Comparison of ENCODE assay signal across 8 mouse cellular contexts in genomic region chr13:73763439-73764255, GRCm38 (mm10). TPM values are rescaled to one million over a fixed set of nuclear protein-coding genes. Genes with fewer than 3 reads are reported as not detected.
A peak's percentile ranks its signal among the peaks of the same experiment; 100 is the strongest.
DNase-seq lines count a peak whose midpoint lies in the region; ATAC-seq lines count a peak whose summit lies in the region.

No protein-coding gene starts in this region.

- DNase-seq in Muller cell, postnatal 12 days (ENCODE audit: inconsistent ontology term) = peak; percentile 94
- peak; percentile 76 for DNase-seq in c-Kit-positive CD71-positive TER-119-negative erythroid progenitor cells, embryonic 14.5 days (ENCODE audit: low read depth)
- peak; percentile 8 to 10 for DNase-seq in frontal cortex, postnatal 36 days (ENCODE audit: low spot score in 2 of 2)
- DNase-seq in hindbrain, embryonic 14.5 days (ENCODE audit: low spot score) = peak; percentile 72
- peak; percentile 7 to 88 for DNase-seq in left cerebral cortex, postnatal 10 days (ENCODE audit: extremely low spot score in 1 of 2, low spot score in 2 of 2)
- DNase-seq in right cerebral cortex, postnatal 14 days = peak; percentile 50
- DNase-seq in urinary bladder, postnatal 36 days (ENCODE audit: low spot score in 2 of 2) = peak; percentile 92

- H3K4me3 ChIP-seq in hindbrain, embryonic 14.5 days (replicated peaks; ENCODE audit: low read length) = peak overlapping the region; percentile 46

- intact Hi-C loops in left cerebral cortex, postnatal 10 days (cut with DNase I) = no loop called here

- H3K27me3 ChIP-seq in hindbrain, embryonic 14.5 days (ENCODE audit: control insufficient read depth, insufficient read depth, low read length) = no peaks in the 10 kb centered on the region

- no peaks in the 10 kb centered on the region for H3K9me3 ChIP-seq in hindbrain, embryonic 14.5 days (ENCODE audit: control insufficient read depth, low read length)

- peak; percentile 83 for ATAC-seq in hindbrain, embryonic 14.5 days (ENCODE audit: low FRiP score)
- ATAC-seq in megakaryocyte progenitor cell, adult 5-6 weeks (replicated peaks; ENCODE audit: poor library complexity) = peak; percentile 84

- H3K4me2 ChIP-seq in hindbrain, embryonic 14.5 days (replicated peaks) = peak overlapping the region; percentile 84

- 0% methylated on average over 69 of the region's 70 CpGs for WGBS in hindbrain, embryonic 14.5 days

- no peak overlapping the region for H3K27ac ChIP-seq in hindbrain, embryonic 14.5 days

- H3K4me1 ChIP-seq in hindbrain, embryonic 14.5 days (replicated peaks; ENCODE audit: control insufficient read depth, insufficient read depth, low read length) = peaks cover 19% of the 10 kb centered on the region; the same call in 1 of the 2 replicates

- H3K36me3 ChIP-seq in hindbrain, embryonic 14.5 days (replicated peaks; ENCODE audit: control insufficient read depth, insufficient read depth) = no peaks in the 10 kb centered on the region

- H3K9ac ChIP-seq in hindbrain, embryonic 14.5 days = peak overlapping the region; percentile 66

RNA-seq across cellular contexts. Expression of gene Slc12a7, which starts 30.8 kb away (rescaled TPM):
- polyA plus RNA-seq in hindbrain, embryonic 14.5 days (2014; fragmentation: Nextera tagmentation; extraction: Ambion mirVana) = 10.5 and 10.6 TPM in 2 replicates
- 1 to 10 TPM; 6.0 to 7.3 TPM for total RNA-seq in left cerebral cortex, postnatal 10 days (2021)
- total RNA-seq in megakaryocyte progenitor cell, adult 5-6 weeks (2015) = 4.3 and 7.5 TPM in 2 replicates
- total RNA-seq in megakaryocyte progenitor cell, adult 5-6 weeks (2017) = 3.4 and 3.6 TPM in 2 replicates

RNA-seq across cellular contexts. Expression of gene Slc6a19, which starts 59.0 kb away (rescaled TPM):
- polyA plus RNA-seq in hindbrain, embryonic 14.5 days (2014; fragmentation: Nextera tagmentation; extraction: Ambion mirVana) = 0.25 and 0.46 TPM in 2 replicates
- not detected for total RNA-seq in left cerebral cortex, postnatal 10 days (2021)
- not detected in 2 replicates for total RNA-seq in megakaryocyte progenitor cell, adult 5-6 weeks (2015)
- total RNA-seq in megakaryocyte progenitor cell, adult 5-6 weeks (2017) = not detected in 2 replicates

Comparison
In these comparisons a context has a peak if more than half of its experiments do, and no peak if none do; other contexts are left out.
1. DNase-seq: peak in every context shown above with its lines; median percentile 94 in Muller cell, postnatal 12 days; 92 in urinary bladder, postnatal 36 days; 76 in c-Kit-positive CD71-positive TER-119-negative erythroid progenitor cells, embryonic 14.5 days; 72 in hindbrain, embryonic 14.5 days; 50 in right cerebral cortex, postnatal 14 days; 48 in left cerebral cortex, postnatal 10 days; 9 in frontal cortex, postnatal 36 days.